Mouse (Mus musculus): ENCODE measurements around the gene Zfhx3. TPM values are rescaled to one million over a fixed set of nuclear protein-coding genes. Genes with fewer than 3 reads are reported as not detected.

Zfhx3 gene
- polyA plus RNA-seq, 1 experiment from 2014 or later, result 32.2 TPM

GRCm38 (mm10) chr8:108885861-108886260 lies 943.4 kb downstream of the Zfhx3 start:
- no peaks in the 10 kb centered on the region for H3K9me3 ChIP-seq (ENCODE audit: control insufficient read depth, low read length)
- H3K4me1 ChIP-seq (ENCODE audit: control insufficient read depth, insufficient read depth, low read length), result peaks cover 43% of the 10 kb centered on the region
- 0 out of 2 replicates have a peak overlapping the region, but pooled peaks have one; percentile 39 for H3K27ac ChIP-seq (ENCODE audit: low read depth, low read length)
- 22% methylated on average over 12 of the region's 12 CpGs for WGBS
- H3K4me3 ChIP-seq (ENCODE audit: low read depth, low read length), result no peak overlapping the region
- no peak for ATAC-seq (ENCODE audit: low read depth)
- H3K4me2 ChIP-seq (ENCODE audit: low read depth, low read length), result no peak overlapping the region
- no peaks in the 10 kb centered on the region for H3K36me3 ChIP-seq (ENCODE audit: control insufficient read depth, insufficient read depth, low read length)
- H3K27me3 ChIP-seq (ENCODE audit: control insufficient read depth, insufficient read depth, low read length), result no peaks in the 10 kb centered on the region
- H3K9ac ChIP-seq (replicated peaks; ENCODE audit: low read depth, low read length), result no peak overlapping the region

- Histone ChIP-seq H3K4me3 (ENCODE audit: low read depth, low read length) (no peak overlapping the region), H3K4me2 (ENCODE audit: low read depth, low read length) (0 out of 2 replicates have a peak overlapping the region, but pooled peaks have one; percentile 1)
- no peak for ATAC-seq (ENCODE audit: low read depth)
Observed at GRCm38 (mm10) chr8:108886599-108887255, 944.3 kb downstream of the Zfhx3 start.

GRCm38 (mm10) chr8:108887256-108887615 lies 944.8 kb downstream of the Zfhx3 start:
- WGBS, result 52% methylated on average over 14 of the region's 14 CpGs
- ATAC-seq (ENCODE audit: low read depth), result peak; percentile 7; the same call in 1 of the 2 replicates
- no peak overlapping the region for H3K9ac ChIP-seq (replicated peaks; ENCODE audit: low read depth, low read length)

More at GRCm38 (mm10) chr8:108886599-108887255, 944.3 kb downstream of the Zfhx3 start:
- H3K27me3 ChIP-seq (ENCODE audit: control insufficient read depth, insufficient read depth, low read length), result no peaks in the 10 kb centered on the region
- no peaks in the 10 kb centered on the region for H3K9me3 ChIP-seq (ENCODE audit: control insufficient read depth, low read length)
- H3K4me1 ChIP-seq (ENCODE audit: control insufficient read depth, insufficient read depth, low read length), result peaks cover 43% of the 10 kb centered on the region
- 18% methylated on average over 12 of the region's 12 CpGs for WGBS
- no peak overlapping the region for H3K9ac ChIP-seq (replicated peaks; ENCODE audit: low read depth, low read length)
- H3K36me3 ChIP-seq (ENCODE audit: control insufficient read depth, insufficient read depth, low read length), result no peaks in the 10 kb centered on the region
- H3K27ac ChIP-seq (ENCODE audit: low read depth, low read length), result 0 out of 2 replicates have a peak overlapping the region, but pooled peaks have one; percentile 34

GRCm38 (mm10) chr8:108887890-108888289 lies 945.4 kb downstream of the Zfhx3 start:
- Histone ChIP-seq H3K9ac (replicated peaks; ENCODE audit: low read depth, low read length) (no peak overlapping the region), H3K36me3 (ENCODE audit: control insufficient read depth, insufficient read depth, low read length) (no peaks in the 10 kb centered on the region), H3K4me3 (ENCODE audit: low read depth, low read length) (no peak overlapping the region), H3K9me3 (ENCODE audit: control insufficient read depth, low read length) (no peaks in the 10 kb centered on the region), H3K27ac (ENCODE audit: low read depth, low read length) (peak overlapping the region; percentile 69), H3K4me1 (ENCODE audit: control insufficient read depth, insufficient read depth, low read length) (peaks cover 43% of the 10 kb centered on the region), H3K4me2 (ENCODE audit: low read depth, low read length) (no peak overlapping the region), H3K27me3 (ENCODE audit: control insufficient read depth, insufficient read depth, low read length) (no peaks in the 10 kb centered on the region)
- 80% methylated on average over 8 of the region's 8 CpGs for WGBS
- ATAC-seq (ENCODE audit: low read depth), result no peak

More at GRCm38 (mm10) chr8:108887256-108887615, 944.8 kb downstream of the Zfhx3 start:
- 0 out of 2 replicates have a peak overlapping the region, but pooled peaks have one; percentile 2 for H3K27ac ChIP-seq (ENCODE audit: low read depth, low read length)
- no peak overlapping the region for H3K4me2 ChIP-seq (ENCODE audit: low read depth, low read length)
- H3K4me1 ChIP-seq (ENCODE audit: control insufficient read depth, insufficient read depth, low read length), result peaks cover 43% of the 10 kb centered on the region
- no peaks in the 10 kb centered on the region for H3K9me3 ChIP-seq (ENCODE audit: control insufficient read depth, low read length)
- H3K36me3 ChIP-seq (ENCODE audit: control insufficient read depth, insufficient read depth, low read length), result no peaks in the 10 kb centered on the region
- H3K27me3 ChIP-seq (ENCODE audit: control insufficient read depth, insufficient read depth, low read length), result no peaks in the 10 kb centered on the region
- no peak overlapping the region for H3K4me3 ChIP-seq (ENCODE audit: low read depth, low read length)

GRCm38 (mm10) chr8:108888924-108889323 lies 946.5 kb downstream of the Zfhx3 start:
- Histone ChIP-seq H3K4me3 (ENCODE audit: low read depth, low read length) (no peak overlapping the region), H3K27me3 (ENCODE audit: control insufficient read depth, insufficient read depth, low read length) (no peaks in the 10 kb centered on the region), H3K4me1 (ENCODE audit: control insufficient read depth, insufficient read depth, low read length) (peaks cover 43% of the 10 kb centered on the region), H3K9me3 (ENCODE audit: control insufficient read depth, low read length) (no peaks in the 10 kb centered on the region), H3K27ac (ENCODE audit: low read depth, low read length) (peak overlapping the region; percentile 62; the same call in 1 of the 2 replicates), H3K36me3 (ENCODE audit: control insufficient read depth, insufficient read depth, low read length) (no peaks in the 10 kb centered on the region), H3K9ac (replicated peaks; ENCODE audit: low read depth, low read length) (no peak overlapping the region), H3K4me2 (ENCODE audit: low read depth, low read length) (no peak overlapping the region)
- WGBS, result 12% methylated on average over 4 of the region's 4 CpGs
- ATAC-seq (ENCODE audit: low read depth), result no peak

- no peaks in the 10 kb centered on the region for H3K36me3 ChIP-seq (ENCODE audit: control insufficient read depth, insufficient read depth, low read length)
- 0 out of 2 replicates have a peak overlapping the region, but pooled peaks have one; percentile 29 for H3K27ac ChIP-seq (ENCODE audit: low read depth, low read length)
- no peak overlapping the region for H3K4me3 ChIP-seq (ENCODE audit: low read depth, low read length)
- no peak overlapping the region for H3K9ac ChIP-seq (replicated peaks; ENCODE audit: low read depth, low read length)
- H3K4me1 ChIP-seq (ENCODE audit: control insufficient read depth, insufficient read depth, low read length), result peaks cover 43% of the 10 kb centered on the region
- no peak overlapping the region for H3K4me2 ChIP-seq (ENCODE audit: low read depth, low read length)
- no peaks in the 10 kb centered on the region for H3K27me3 ChIP-seq (ENCODE audit: control insufficient read depth, insufficient read depth, low read length)
- 16% methylated on average over 5 of the region's 5 CpGs for WGBS
- no peak for ATAC-seq (ENCODE audit: low read depth)
- H3K9me3 ChIP-seq (ENCODE audit: control insufficient read depth, low read length), result no peaks in the 10 kb centered on the region
Observed at GRCm38 (mm10) chr8:108889406-108889805, 947.0 kb downstream of the Zfhx3 start.

- peaks cover 35% of the 10 kb centered on the region for H3K4me1 ChIP-seq (ENCODE audit: control insufficient read depth, insufficient read depth, low read length)
- no peak overlapping the region for H3K4me2 ChIP-seq (ENCODE audit: low read depth, low read length)
- WGBS, result 37% methylated on average over 10 of the region's 10 CpGs
Observed at GRCm38 (mm10) chr8:108894287-108894686, 951.8 kb downstream of the Zfhx3 start.

GRCm38 (mm10) chr8:108896468-108897346 lies 954.3 kb downstream of the Zfhx3 start:
- H3K27ac ChIP-seq (ENCODE audit: low read depth, low read length), result no peak overlapping the region
- H3K4me1 ChIP-seq (ENCODE audit: control insufficient read depth, insufficient read depth, low read length), result peaks cover 48% of the 10 kb centered on the region
- peak; percentile 51; the same call in 1 of the 2 replicates for ATAC-seq (ENCODE audit: low read depth)
- no peaks in the 10 kb centered on the region for H3K36me3 ChIP-seq (ENCODE audit: control insufficient read depth, insufficient read depth, low read length)
- 27% methylated on average over 18 of the region's 18 CpGs for WGBS
- no peaks in the 10 kb centered on the region for H3K27me3 ChIP-seq (ENCODE audit: control insufficient read depth, insufficient read depth, low read length)
- H3K4me2 ChIP-seq (ENCODE audit: low read depth, low read length), result no peak overlapping the region; the same call in 1 of the 2 replicates
- H3K9ac ChIP-seq (replicated peaks; ENCODE audit: low read depth, low read length), result no peak overlapping the region
- no peak overlapping the region for H3K4me3 ChIP-seq (ENCODE audit: low read depth, low read length)
- H3K9me3 ChIP-seq (ENCODE audit: control insufficient read depth, low read length), result no peaks in the 10 kb centered on the region

More at GRCm38 (mm10) chr8:108894287-108894686, 951.8 kb downstream of the Zfhx3 start:
- Histone ChIP-seq H3K9me3 (ENCODE audit: control insufficient read depth, low read length) (no peaks in the 10 kb centered on the region), H3K4me3 (ENCODE audit: low read depth, low read length) (no peak overlapping the region), H3K9ac (replicated peaks; ENCODE audit: low read depth, low read length) (no peak overlapping the region), H3K27me3 (ENCODE audit: control insufficient read depth, insufficient read depth, low read length) (no peaks in the 10 kb centered on the region), H3K36me3 (ENCODE audit: control insufficient read depth, insufficient read depth, low read length) (no peaks in the 10 kb centered on the region), H3K27ac (ENCODE audit: low read depth, low read length) (no peak overlapping the region)
- no peak for ATAC-seq (ENCODE audit: low read depth)

Data from neural tube, embryonic 14.5 days (tissue).